Mouse (Mus musculus): ENCODE measurements around the gene Vamp5. TPM values are rescaled to one million over a fixed set of nuclear protein-coding genes. Genes with fewer than 3 reads are reported as not detected.
A peak's percentile ranks its signal among the peaks of the same experiment; 100 is the strongest.

Vamp5 gene
- 18.8 and 20.8 TPM in 2 replicates for polyA plus RNA-seq (2015; fragmentation: Nextera tagmentation; extraction: Ambion mirVana)

GRCm38 (mm10) chr6:72380131-72380770 lies at the start of gene Vamp5:
Vamp5 (minus strand) TSS chr6:72380468.
- H3K27ac ChIP-seq: no peak within 1 kb of the TSS
- 2% methylated on average over 48 of the region's 49 CpGs for WGBS
- H3K4me1 ChIP-seq (replicated peaks): peaks cover 8% of the 10 kb centered on the region
- no peak for ATAC-seq (ENCODE audit: low FRiP score)
- H3K36me3 ChIP-seq: no peaks in the 10 kb centered on the region
- peaks cover 34% of the 10 kb centered on the region for H3K27me3 ChIP-seq
- H3K4me3 ChIP-seq: peak within 1 kb of the TSS; percentile 43
- H3K9ac ChIP-seq: peak within 1 kb of the TSS; percentile 70
- no peaks in the 10 kb centered on the region for H3K9me3 ChIP-seq
- H3K4me2 ChIP-seq: peak within 1 kb of the TSS; percentile 59

- Histone ChIP-seq H3K9me3 (no peaks in the 10 kb centered on the region), H3K36me3 (peaks cover 85% of the 10 kb centered on the region), H3K27me3 (no peaks in the 10 kb centered on the region), H3K4me1 (replicated peaks) (peaks cover 4% of the 10 kb centered on the region; the same call in 1 of the 2 replicates), H3K9ac (no peak overlapping the region), H3K27ac (no peak overlapping the region), H3K4me3 (no peak overlapping the region), H3K4me2 (no peak overlapping the region)
- WGBS: 92% methylated on average over 21 of the region's 21 CpGs
- ATAC-seq (ENCODE audit: low FRiP score): no peak
These were observed 49.0 kb upstream of the Vamp5 start for GRCm38 (mm10) chr6:72429061-72429842.

- H3K27me3 ChIP-seq: no peaks in the 10 kb centered on the region
- H3K36me3 ChIP-seq: peaks cover 86% of the 10 kb centered on the region
- peak; percentile 87 for ATAC-seq (ENCODE audit: low FRiP score)
- H3K4me2 ChIP-seq: no peak overlapping the region
- no peaks in the 10 kb centered on the region for H3K9me3 ChIP-seq
- peak overlapping the region; percentile 40; the same call in 1 of the 2 replicates for H3K27ac ChIP-seq
- no peak overlapping the region for H3K9ac ChIP-seq
- H3K4me3 ChIP-seq: no peak overlapping the region
- H3K4me1 ChIP-seq (replicated peaks): peaks cover 4% of the 10 kb centered on the region; the same call in 1 of the 2 replicates
- 33% methylated on average over 8 of the region's 8 CpGs for WGBS
These were observed 47.8 kb upstream of the Vamp5 start for GRCm38 (mm10) chr6:72428036-72428435.

- no peak for ATAC-seq (ENCODE audit: low FRiP score)
- Histone ChIP-seq H3K36me3 (peaks cover 85% of the 10 kb centered on the region), H3K9ac (peak overlapping the region; percentile 8; the same call in 1 of the 2 replicates), H3K4me2 (no peak overlapping the region), H3K27me3 (no peaks in the 10 kb centered on the region), H3K4me3 (no peak overlapping the region), H3K4me1 (replicated peaks) (peaks cover 4% of the 10 kb centered on the region; the same call in 1 of the 2 replicates), H3K27ac (no peak overlapping the region), H3K9me3 (no peaks in the 10 kb centered on the region)
- 95% methylated on average over 11 of the region's 11 CpGs for WGBS
These were observed 45.4 kb upstream of the Vamp5 start for GRCm38 (mm10) chr6:72425646-72426045.

GRCm38 (mm10) chr6:72420901-72421300 lies 40.6 kb upstream of the Vamp5 start:
- peaks cover 88% of the 10 kb centered on the region for H3K36me3 ChIP-seq

GRCm38 (mm10) chr6:72419806-72420205 lies 39.5 kb upstream of the Vamp5 start:
- Histone ChIP-seq H3K9me3 (no peaks in the 10 kb centered on the region), H3K4me3 (no peak overlapping the region), H3K9ac (no peak overlapping the region), H3K27ac (no peak overlapping the region), H3K4me1 (replicated peaks) (peaks cover 14% of the 10 kb centered on the region), H3K4me2 (no peak overlapping the region), H3K27me3 (no peaks in the 10 kb centered on the region), H3K36me3 (peaks cover 77% of the 10 kb centered on the region)
- WGBS: 82% methylated on average over 1 of the region's 1 CpGs
- no peak for ATAC-seq (ENCODE audit: low FRiP score)

More at GRCm38 (mm10) chr6:72420901-72421300, 40.6 kb upstream of the Vamp5 start:
- peaks cover 4% of the 10 kb centered on the region for H3K4me1 ChIP-seq (replicated peaks)
- no peak overlapping the region for H3K27ac ChIP-seq
- no peaks in the 10 kb centered on the region for H3K27me3 ChIP-seq
- H3K4me2 ChIP-seq: no peak overlapping the region
- no peak overlapping the region for H3K9ac ChIP-seq
- no peak overlapping the region for H3K4me3 ChIP-seq
- no peak for ATAC-seq (ENCODE audit: low FRiP score)
- no peaks in the 10 kb centered on the region for H3K9me3 ChIP-seq
- WGBS: 95% methylated on average over 10 of the region's 10 CpGs

GRCm38 (mm10) chr6:72418279-72418678 lies 38.0 kb upstream of the Vamp5 start:
- Histone ChIP-seq H3K4me3 (no peak overlapping the region), H3K36me3 (peaks cover 61% of the 10 kb centered on the region), H3K27me3 (no peaks in the 10 kb centered on the region), H3K4me1 (replicated peaks) (peaks cover 24% of the 10 kb centered on the region), H3K4me2 (no peak overlapping the region), H3K9me3 (no peaks in the 10 kb centered on the region), H3K9ac (no peak overlapping the region), H3K27ac (no peak overlapping the region)
- no peak for ATAC-seq (ENCODE audit: low FRiP score)
- WGBS: 94% methylated on average over 4 of the region's 4 CpGs

- ATAC-seq (ENCODE audit: low FRiP score): no peak
- 88% methylated on average over 7 of the region's 7 CpGs for WGBS
- no peaks in the 10 kb centered on the region for H3K27me3 ChIP-seq
- peaks cover 41% of the 10 kb centered on the region for H3K36me3 ChIP-seq
- no peak overlapping the region for H3K4me3 ChIP-seq
- no peak overlapping the region for H3K27ac ChIP-seq
- peaks cover 24% of the 10 kb centered on the region for H3K4me1 ChIP-seq (replicated peaks)
- peak overlapping the region; percentile 39; the same call in 1 of the 2 replicates for H3K9ac ChIP-seq
- H3K9me3 ChIP-seq: no peaks in the 10 kb centered on the region
- H3K4me2 ChIP-seq: peak overlapping the region; percentile 1; the same call in 1 of the 2 replicates
These were observed 35.9 kb upstream of the Vamp5 start for GRCm38 (mm10) chr6:72415964-72416772.

GRCm38 (mm10) chr6:72415181-72415580 lies 34.9 kb upstream of the Vamp5 start:
- H3K9ac ChIP-seq: peak overlapping the region; percentile 90
- ATAC-seq (ENCODE audit: low FRiP score): no peak
- H3K4me3 ChIP-seq: peak overlapping the region; percentile 79
- H3K27ac ChIP-seq: no peak overlapping the region
- H3K4me2 ChIP-seq: peak overlapping the region; percentile 90
- H3K36me3 ChIP-seq: peaks cover 32% of the 10 kb centered on the region
- WGBS: 86% methylated on average over 5 of the region's 5 CpGs
- H3K9me3 ChIP-seq: no peaks in the 10 kb centered on the region
- H3K27me3 ChIP-seq: no peaks in the 10 kb centered on the region
- H3K4me1 ChIP-seq (replicated peaks): peaks cover 24% of the 10 kb centered on the region

- Histone ChIP-seq H3K4me2 (peak within 1 kb of the TSS; percentile 90), H3K9ac (peak within 1 kb of the TSS; percentile 90), H3K4me3 (peak within 1 kb of the TSS; percentile 79), H3K4me1 (replicated peaks) (peaks cover 24% of the 10 kb centered on the region), H3K27ac (peak within 1 kb of the TSS; percentile 78), H3K36me3 (peaks cover 23% of the 10 kb centered on the region), H3K9me3 (no peaks in the 10 kb centered on the region), H3K27me3 (no peaks in the 10 kb centered on the region)
- peak; percentile 95 for ATAC-seq (ENCODE audit: low FRiP score)
- 2% methylated on average over 33 of the region's 33 CpGs for WGBS
These were observed 33.9 kb upstream of the Vamp5 start, which contains the start of gene Ggcx for GRCm38 (mm10) chr6:72414076-72414756. Ggcx (plus strand) TSS chr6:72414308.

GRCm38 (mm10) chr6:72410518-72410917 lies 30.2 kb upstream of the Vamp5 start:
- Histone ChIP-seq H3K4me1 (replicated peaks) (peaks cover 16% of the 10 kb centered on the region), H3K4me3 (no peak overlapping the region), H3K9me3 (no peaks in the 10 kb centered on the region), H3K36me3 (no peaks in the 10 kb centered on the region), H3K9ac (0 out of 2 replicates have a peak overlapping the region, but pooled peaks have one; percentile 0), H3K4me2 (no peak overlapping the region), H3K27me3 (no peaks in the 10 kb centered on the region), H3K27ac (no peak overlapping the region)
- 88% methylated on average over 7 of the region's 7 CpGs for WGBS
- no peak for ATAC-seq (ENCODE audit: low FRiP score)

All from hindbrain, embryonic 13.5 days (tissue).